Mouse (Mus musculus) MEL (cell line): ENCODE measurements around the gene Slc41a2.

Source experiments
- CHD1 ChIP-seq: IDR thresholded peaks from 2 replicates; pipeline ENCODE4 v1.6.1; 2012; ENCODE audit warnings: low read depth, mild to moderate bottlenecking, inconsistent platforms, low read length, improper control_type of control experiment
- CTCF ChIP-seq, 3 experiments: IDR thresholded peaks in 2 of 3; conservative IDR thresholded peaks in 1 of 3; 2 replicates each; pipeline ENCODE4 v1.5.1; 2011 to 2012; ENCODE audit warnings: low read length in 3 of 3, low read depth in 2 of 3, mild to moderate bottlenecking in 2 of 3, improper control_type of control experiment in 1 of 3, inconsistent platforms in 1 of 3, mixed read lengths in 1 of 3, moderate library complexity in 1 of 3; ENCODE audit not compliant: control insufficient read depth in 1 of 3, insufficient read depth in 1 of 3, poor library complexity in 1 of 3, severe bottlenecking in 1 of 3
- EP300 ChIP-seq, 2 experiments: IDR thresholded peaks; 2 replicates each; pipeline ENCODE4 v1.6.1; 2011; ENCODE audit warnings: improper control_type of control experiment in 2 of 2, low read length in 2 of 2, low read depth in 1 of 2, mild to moderate bottlenecking in 1 of 2
- HCFC1 ChIP-seq: IDR thresholded peaks from 2 replicates; pipeline ENCODE4 v1.6.1; 2012; ENCODE audit warnings: low read depth, mild to moderate bottlenecking, inconsistent platforms, low read length, improper control_type of control experiment, moderate library complexity
- JUND ChIP-seq: IDR thresholded peaks from 2 replicates; pipeline ENCODE4 v1.6.1; 2011; ENCODE audit warnings: low read depth, mild to moderate bottlenecking, improper control_type of control experiment, low read length
- MEF2A ChIP-seq: IDR thresholded peaks from 2 replicates; pipeline ENCODE4 v1.6.1; 2014; ENCODE audit warnings: low read depth, mild to moderate bottlenecking, inconsistent platforms, low read length, improper control_type of control experiment; ENCODE audit not compliant: poor library complexity, insufficient replicate concordance, severe bottlenecking; ENCODE audit errors: extremely low read depth
- NRF1 ChIP-seq: IDR thresholded peaks from 2 replicates; pipeline ENCODE4 v1.6.1; 2014; ENCODE audit warnings: low read depth, mild to moderate bottlenecking, inconsistent platforms, low read length, improper control_type of control experiment, moderate library complexity; ENCODE audit not compliant: poor library complexity, insufficient read depth, severe bottlenecking
- POLR2A ChIP-seq, 2 experiments: IDR thresholded peaks; 2 replicates each; pipeline ENCODE4 v1.6.1; 2011 to 2012; ENCODE audit warnings: low read length in 2 of 2, mild to moderate bottlenecking in 2 of 2, control low read depth in 1 of 2, improper control_type of control experiment in 1 of 2, low read depth in 1 of 2, moderate library complexity in 1 of 2; ENCODE audit not compliant: control insufficient read depth in 1 of 2, insufficient read depth in 1 of 2, poor library complexity in 1 of 2
- RAD21 ChIP-seq: IDR thresholded peaks from 2 replicates; pipeline ENCODE4 v1.6.1; 2011; ENCODE audit warnings: mild to moderate bottlenecking, low read depth, low read length, improper control_type of control experiment
- SMC3 ChIP-seq: IDR thresholded peaks from 2 replicates; pipeline ENCODE4 v1.6.1; 2011; ENCODE audit warnings: low read depth, low read length, improper control_type of control experiment

DNA sequence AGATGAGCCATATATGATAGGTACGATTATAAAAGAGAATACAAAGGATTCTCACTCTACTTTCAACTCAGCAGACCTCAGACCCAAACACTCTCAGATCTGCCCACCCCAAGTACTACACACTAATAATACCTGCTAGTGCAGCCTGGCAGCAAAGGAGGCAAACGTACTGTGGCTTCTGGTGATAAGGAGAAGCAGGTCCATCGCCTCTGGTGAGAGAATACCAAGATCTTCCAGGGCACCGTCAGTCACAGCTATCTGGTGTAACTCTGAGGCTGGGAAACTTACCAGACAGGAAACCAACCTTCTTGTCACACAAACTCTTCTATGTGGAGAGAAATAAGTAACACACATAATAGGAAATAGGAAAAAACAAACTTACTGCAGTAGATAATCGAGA, 24.6 kb downstream of the Slc41a2 start:
- TF ChIP-seq SMC3 (no peak), MEF2A (no peak), CTCF (IDR thresholded peaks at IDR 0.05 in 2 of 3, conservative IDR thresholded peaks at IDR 0.05 in 1 of 3; ENCODE audit: control insufficient read depth in 1 of 3, insufficient read depth in 1 of 3, low read depth in 2 of 3, low read length in 3 of 3, poor library complexity in 1 of 3, severe bottlenecking in 1 of 3) (no peak), RAD21 (no peak), EP300 (IDR thresholded peaks at IDR 0.05; ENCODE audit: low read depth in 1 of 2, low read length in 2 of 2) (0 out of 4 replicates have a peak, but pooled peaks of 1 of the 2 experiments have one; percentile 6), JUND (no peak), CHD1 (no peak), NRF1 (no peak), HCFC1 (no peak), POLR2A (IDR thresholded peaks at IDR 0.05; ENCODE audit: control insufficient read depth in 1 of 2, insufficient read depth in 1 of 2, low read depth in 1 of 2, low read length in 2 of 2, poor library complexity in 1 of 2) (no peak)
